Mouse (Mus musculus) heart, adult 9 months (tissue): ENCODE measurements at regions not wholly inside any gene's neighbourhood (a gene's known extent, or its start where the extent isn't known, plus 50 kb on each side); places are given as distances from the start of the nearest gene placed in this dataset.

Experiments used
- DNase-seq, 2 experiments: peaks; one replicate each; pipeline ENCODE4 v3.0.0; 2022; ENCODE audit warnings: low spot score in 2 of 2

- no peak for DNase-seq
These were observed 804.3 kb downstream of the Tmem132b start for GRCm38 (mm10) chr5:126335553-126336520.

GRCm38 (mm10) chr5:126337884-126338283 is 806.3 kb downstream of the Tmem132b start:
- no peak for DNase-seq

- DNase-seq: no peak
These were observed 812.0 kb downstream of the Tmem132b start for GRCm38 (mm10) chr5:126343570-126343969.

- no peak for DNase-seq
These were observed 819.4 kb downstream of the Tmem132b start for GRCm38 (mm10) chr5:126350936-126351335.

GRCm38 (mm10) chr5:126369436-126369835 is 837.9 kb downstream of the Tmem132b start:
- DNase-seq: no peak

GRCm38 (mm10) chr5:126392306-126392705 is 849.3 kb upstream of the Tmem132c start:
- no peak for DNase-seq

GRCm38 (mm10) chr5:126395331-126395730 is 846.3 kb upstream of the Tmem132c start:
- no peak for DNase-seq

GRCm38 (mm10) chr5:126431748-126432147 is 809.9 kb upstream of the Tmem132c start:
- no peak for DNase-seq

- DNase-seq: no peak
These were observed 802.9 kb upstream of the Tmem132c start for GRCm38 (mm10) chr5:126438696-126439095.

- DNase-seq: no peak
These were observed 801.1 kb upstream of the Tmem132c start for GRCm38 (mm10) chr5:126440516-126440915.

GRCm38 (mm10) chr5:126475761-126476160 is 765.8 kb upstream of the Tmem132c start:
- DNase-seq: no peak

- DNase-seq: no peak
These were observed 719.5 kb upstream of the Tmem132c start for GRCm38 (mm10) chr5:126522076-126522475.

- DNase-seq: no peak
These were observed 715.7 kb upstream of the Tmem132c start for GRCm38 (mm10) chr5:126525863-126526262.

- DNase-seq: no peak
These were observed 710.6 kb upstream of the Tmem132c start for GRCm38 (mm10) chr5:126530806-126531527.

GRCm38 (mm10) chr5:126531528-126531894 is 710.1 kb upstream of the Tmem132c start:
- no peak for DNase-seq

- DNase-seq: no peak
These were observed 709.6 kb upstream of the Tmem132c start for GRCm38 (mm10) chr5:126531975-126532374.

GRCm38 (mm10) chr5:126538072-126538471 is 703.5 kb upstream of the Tmem132c start:
- DNase-seq: no peak

- DNase-seq: no peak
These were observed 697.2 kb upstream of the Tmem132c start for GRCm38 (mm10) chr5:126544261-126544976.

GRCm38 (mm10) chr5:126547841-126548240 is 693.8 kb upstream of the Tmem132c start:
- DNase-seq: no peak

- DNase-seq: no peak
These were observed 689.9 kb upstream of the Tmem132c start for GRCm38 (mm10) chr5:126551676-126552075.

- no peak for DNase-seq
These were observed 682.6 kb upstream of the Tmem132c start for GRCm38 (mm10) chr5:126559011-126559410.

- no peak for DNase-seq
These were observed 675.8 kb upstream of the Tmem132c start for GRCm38 (mm10) chr5:126565817-126566216.
